Mouse (Mus musculus) ES-E14 (cell line): ENCODE data around the gene Atp1b1. TPM values are rescaled to one million over a fixed set of nuclear protein-coding genes. Genes with fewer than 3 reads are reported as not detected.

Source experiments
- DNase-seq: peaks from one replicate; pipeline ENCODE4 v3.0.0-alpha.2; 2013; ENCODE audit warnings: low read depth, low spot score
- H3K27ac ChIP-seq: 2 replicates; pipeline ENCODE4 v1.5.1; 2012; ENCODE audit warnings: low read depth, mild to moderate bottlenecking, low read length, moderate library complexity, mixed read lengths; ENCODE audit not compliant: poor library complexity, insufficient read depth, severe bottlenecking
- H3K36me3 ChIP-seq: 2 replicates; pipeline ENCODE4 v1.6.1; 2012; ENCODE audit warnings: mild to moderate bottlenecking, low read length, moderate library complexity, mixed read lengths; ENCODE audit not compliant: control insufficient read depth, poor library complexity, insufficient read depth, severe bottlenecking
- H3K4me1 ChIP-seq, 2 experiments: fragments of 150-350 bp in 1 of 2; sonication (generic) in 1 of 2; 2 replicates each; pipeline ENCODE4 v1.6.1; 2012; ENCODE audit warnings: low read length in 2 of 2, mild to moderate bottlenecking in 1 of 2, mixed read lengths in 1 of 2; ENCODE audit not compliant: control insufficient read depth in 2 of 2, insufficient read depth in 2 of 2, poor library complexity in 1 of 2
- H3K4me3 ChIP-seq, 2 experiments: fragments of 150-350 bp in 1 of 2; sonication (generic) in 1 of 2; 2 replicates each; pipeline ENCODE4 v1.5.1; 2012; ENCODE audit warnings: low read length in 2 of 2, low read depth in 1 of 2, mild to moderate bottlenecking in 1 of 2, mixed read lengths in 1 of 2; ENCODE audit not compliant: insufficient read depth in 1 of 2, poor library complexity in 1 of 2, severe bottlenecking in 1 of 2
- H3K9ac ChIP-seq: 2 replicates; pipeline ENCODE4 v1.6.1; 2012; ENCODE audit warnings: low read depth, mild to moderate bottlenecking, low read length, mixed read lengths; ENCODE audit not compliant: poor library complexity, insufficient read depth, severe bottlenecking
- H3K9me3 ChIP-seq: fragments of 150-350 bp; sonication (generic); 2 replicates; pipeline ENCODE4 v1.6.1; 2012; ENCODE audit warnings: low read depth, mild to moderate bottlenecking, low read length; ENCODE audit not compliant: control insufficient read depth, insufficient read depth
- CHD2 ChIP-seq: IDR thresholded peaks from 2 replicates; pipeline ENCODE4 v1.6.1; 2014; ENCODE audit warnings: mild to moderate bottlenecking, low read depth, low read length, inconsistent platforms
- HCFC1 ChIP-seq: IDR thresholded peaks from 2 replicates; pipeline ENCODE4 v1.6.1; 2012; ENCODE audit warnings: low read length, inconsistent platforms, borderline replicate concordance; ENCODE audit not compliant: insufficient read depth
- MAFK ChIP-seq: IDR thresholded peaks from 2 replicates; pipeline ENCODE4 v1.6.1; 2014; ENCODE audit warnings: mild to moderate bottlenecking, low read depth, low read length, inconsistent platforms; ENCODE audit not compliant: insufficient read depth
- ZC3H11A ChIP-seq: IDR thresholded peaks from 2 replicates; pipeline ENCODE4 v1.6.1; 2012; ENCODE audit warnings: low read depth, mild to moderate bottlenecking, inconsistent platforms, low read length, borderline replicate concordance
- ZNF384 ChIP-seq: IDR thresholded peaks from 2 replicates; pipeline ENCODE4 v1.6.1; 2012; ENCODE audit warnings: low read depth, low read length, inconsistent platforms
- in situ Hi-C, 2 experiments: fragments of 600-800 bp; cut with MboI; formaldehyde crosslinking; loops; one replicate each; pipeline ENCODE4 v1.15.1; 2025; ENCODE audit warnings: low sequenced_read_pairs in 2 of 2, inconsistent platforms in 1 of 2; ENCODE audit not compliant: unreplicated experiment in 2 of 2
- total RNA-seq: library from RNA; depleted of rRNA; stranded (reverse); fragments of 300-350 nt; gene quantifications from 2 replicates; pipeline ENCODE4 v1.2.3, GENCODE M21; 2012

The Atp1b1 gene
- total RNA-seq, 1 experiment: 58.3 TPM

- DNase-seq: no peak
- H3K36me3 ChIP-seq: no peaks in the 10 kb centered on the region
- no peaks in the 10 kb centered on the region for H3K9me3 ChIP-seq
- no peak overlapping the region for H3K27ac ChIP-seq
- no peak for TF ChIP-seq ZNF384
- no peak for TF ChIP-seq HCFC1
- no peak for TF ChIP-seq ZC3H11A
- no peak for TF ChIP-seq MAFK
- no peak for TF ChIP-seq CHD2
- H3K9ac ChIP-seq: no peak overlapping the region
- no peak overlapping the region for H3K4me3 ChIP-seq
- H3K4me1 ChIP-seq: peaks cover 3 to 5% of the 10 kb centered on the region in 2 experiments
- in situ Hi-C loops: no loop called here
These were observed 15.2 kb upstream of the Atp1b1 start for GRCm38 (mm10) chr1:164473398-164473797.

DNA sequence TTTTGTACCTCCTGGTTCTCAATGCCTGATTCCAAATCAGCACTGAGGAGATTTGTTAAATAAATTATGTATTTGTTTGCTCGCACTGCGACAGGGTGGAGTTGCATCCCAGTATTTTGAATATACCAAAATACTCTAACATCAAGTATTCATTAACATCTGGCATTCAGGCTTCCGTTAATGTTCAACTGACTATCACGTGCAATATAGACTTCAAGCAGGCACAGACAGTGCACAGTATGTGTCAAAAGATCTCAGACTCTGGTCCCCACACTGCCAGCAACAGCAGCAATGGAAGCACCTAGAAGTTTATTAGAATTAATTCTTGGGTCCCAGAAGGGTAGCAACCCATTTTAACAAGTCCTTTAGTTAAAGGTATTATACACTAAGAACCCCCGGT is 13.5 kb upstream of the Atp1b1 start:
- Histone ChIP-seq H3K27ac (no peak overlapping the region), H3K9me3 (no peaks in the 10 kb centered on the region), H3K36me3 (no peaks in the 10 kb centered on the region), H3K4me3 (no peak overlapping the region), H3K9ac (no peak overlapping the region), H3K4me1 (peaks cover 5 to 11% of the 10 kb centered on the region in 2 experiments)
- in situ Hi-C loops: no loop called here
- no peak for DNase-seq
- TF ChIP-seq ZNF384: no peak
- TF ChIP-seq CHD2: no peak
- no peak for TF ChIP-seq MAFK
- no peak for TF ChIP-seq ZC3H11A
- TF ChIP-seq HCFC1: no peak

- Histone ChIP-seq H3K4me1 (peaks cover 5 to 11% of the 10 kb centered on the region in 2 experiments), H3K9me3 (no peaks in the 10 kb centered on the region), H3K27ac (no peak overlapping the region), H3K36me3 (no peaks in the 10 kb centered on the region), H3K4me3 (no peak overlapping the region), H3K9ac (no peak overlapping the region)
- no peak for TF ChIP-seq ZNF384
- in situ Hi-C loops: no loop called here
- no peak for DNase-seq
These were observed 12.8 kb upstream of the Atp1b1 start for GRCm38 (mm10) chr1:164470985-164471384.

DNA sequence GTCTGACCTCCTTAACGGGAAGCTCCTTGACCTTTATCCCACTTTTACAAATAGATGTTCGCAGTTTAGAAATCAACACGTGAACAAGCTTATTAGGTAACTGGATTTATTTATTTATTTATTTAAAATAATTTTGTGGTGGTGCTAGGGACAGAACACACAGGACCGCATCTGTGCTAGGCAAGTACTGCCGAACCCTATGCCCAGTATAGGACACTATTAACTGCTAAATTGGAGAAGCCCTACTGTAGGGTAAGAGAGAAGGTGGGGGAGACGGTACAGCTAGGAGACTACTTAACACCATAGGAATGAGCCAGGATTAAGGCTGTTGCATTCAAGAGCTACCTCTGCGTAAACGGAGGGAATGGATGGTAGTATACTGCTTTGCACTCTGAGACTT is 10.2 kb upstream of the Atp1b1 start:
- no peak overlapping the region for H3K4me3 ChIP-seq
- H3K4me1 ChIP-seq: peaks cover 7 to 11% of the 10 kb centered on the region in 2 experiments
- DNase-seq: no peak
- H3K9me3 ChIP-seq: no peaks in the 10 kb centered on the region
- no peak overlapping the region for H3K9ac ChIP-seq
- in situ Hi-C loops: no loop called here
- H3K36me3 ChIP-seq: no peaks in the 10 kb centered on the region
- H3K27ac ChIP-seq: no peak overlapping the region
- TF ChIP-seq CHD2 (no peak), ZC3H11A (no peak), ZNF384 (no peak), MAFK (no peak), HCFC1 (no peak)

DNA sequence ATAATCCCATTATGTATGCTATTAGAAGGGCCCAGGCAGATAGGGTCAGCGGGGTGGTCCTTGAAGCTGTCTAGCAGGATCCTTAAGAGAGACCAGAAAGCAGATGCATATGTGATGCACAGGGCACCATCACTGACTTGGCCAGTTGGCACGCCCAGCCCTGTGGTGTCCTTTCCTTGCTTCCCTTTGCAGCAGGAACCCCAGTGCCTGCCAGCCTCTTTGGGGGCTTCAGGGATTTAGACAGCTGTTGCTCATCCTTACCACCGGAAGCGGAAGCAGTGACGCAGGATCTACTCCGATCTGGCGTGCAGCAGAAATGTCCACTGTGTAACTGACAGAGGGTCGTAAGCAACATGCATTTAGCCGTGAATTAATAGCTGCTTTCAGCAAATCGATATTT is 9.3 kb upstream of the Atp1b1 start:
- no peaks in the 10 kb centered on the region for H3K9me3 ChIP-seq
- TF ChIP-seq ZC3H11A (no peak), ZNF384 (no peak), HCFC1 (no peak), CHD2 (no peak), MAFK (no peak)
- H3K9ac ChIP-seq: no peak overlapping the region
- no peaks in the 10 kb centered on the region for H3K36me3 ChIP-seq
- DNase-seq: no peak
- peaks cover 7 to 11% of the 10 kb centered on the region in 2 experiments for H3K4me1 ChIP-seq
- no peak overlapping the region for H3K4me3 ChIP-seq
- in situ Hi-C loops: no loop called here
- no peak overlapping the region for H3K27ac ChIP-seq
